Mouse (Mus musculus) lung, postnatal 10 days (tissue): ENCODE results near the gene Cdiptos.

Experiments used
- DNase-seq: peaks from one replicate; pipeline ENCODE4 v3.0.0; 2021

Cdiptos gene

DNA sequence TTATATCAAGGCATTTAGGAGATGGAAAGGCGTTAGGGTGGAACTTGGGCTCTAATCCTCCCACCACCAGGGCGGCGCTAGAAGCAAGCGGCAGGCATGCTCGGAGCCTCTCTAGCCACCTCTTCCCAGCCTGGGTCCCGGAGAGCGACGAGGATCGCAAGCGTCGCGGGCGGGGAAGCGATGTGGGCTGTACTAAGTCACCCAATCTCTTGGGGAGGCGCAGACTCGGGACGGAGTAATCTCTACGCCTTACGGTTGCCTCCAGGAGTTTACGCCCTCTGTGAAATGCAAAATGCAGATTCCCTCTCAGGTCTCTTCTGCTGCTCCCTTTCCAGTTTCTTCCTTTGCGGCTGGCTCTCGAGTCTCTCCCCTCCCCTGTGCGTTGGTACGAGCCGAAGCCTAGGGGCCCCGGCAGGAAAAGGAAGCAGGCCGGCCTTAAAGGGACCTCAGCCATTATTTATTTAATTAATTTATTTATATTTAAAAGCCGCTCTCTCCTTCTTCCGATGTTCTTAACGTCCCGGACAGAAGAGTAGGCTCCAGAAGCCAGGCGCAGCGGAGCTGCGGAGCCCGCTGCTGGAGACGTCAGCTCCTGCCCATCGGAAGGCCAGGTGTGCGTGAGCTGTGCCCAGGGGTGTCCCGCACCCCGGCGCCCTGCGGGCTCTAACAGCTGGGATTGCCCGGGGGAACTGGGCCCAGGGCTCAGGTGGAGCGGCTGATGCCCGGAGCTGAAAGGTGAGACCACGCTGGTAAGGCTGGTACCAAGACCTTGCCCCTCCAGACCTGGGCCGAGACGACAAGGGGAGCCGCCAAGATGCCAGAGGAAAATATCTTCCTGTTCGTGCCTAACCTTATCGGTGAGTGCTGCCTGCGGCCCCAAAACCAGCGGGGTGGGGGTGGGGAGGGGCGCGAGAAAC, at the start of gene Cdiptos:
Gene Cdiptos, minus strand, starts transcription at position 149 of the 917 bp plus-strand sequence.
- DNase-seq = peak; percentile 98

DNA sequence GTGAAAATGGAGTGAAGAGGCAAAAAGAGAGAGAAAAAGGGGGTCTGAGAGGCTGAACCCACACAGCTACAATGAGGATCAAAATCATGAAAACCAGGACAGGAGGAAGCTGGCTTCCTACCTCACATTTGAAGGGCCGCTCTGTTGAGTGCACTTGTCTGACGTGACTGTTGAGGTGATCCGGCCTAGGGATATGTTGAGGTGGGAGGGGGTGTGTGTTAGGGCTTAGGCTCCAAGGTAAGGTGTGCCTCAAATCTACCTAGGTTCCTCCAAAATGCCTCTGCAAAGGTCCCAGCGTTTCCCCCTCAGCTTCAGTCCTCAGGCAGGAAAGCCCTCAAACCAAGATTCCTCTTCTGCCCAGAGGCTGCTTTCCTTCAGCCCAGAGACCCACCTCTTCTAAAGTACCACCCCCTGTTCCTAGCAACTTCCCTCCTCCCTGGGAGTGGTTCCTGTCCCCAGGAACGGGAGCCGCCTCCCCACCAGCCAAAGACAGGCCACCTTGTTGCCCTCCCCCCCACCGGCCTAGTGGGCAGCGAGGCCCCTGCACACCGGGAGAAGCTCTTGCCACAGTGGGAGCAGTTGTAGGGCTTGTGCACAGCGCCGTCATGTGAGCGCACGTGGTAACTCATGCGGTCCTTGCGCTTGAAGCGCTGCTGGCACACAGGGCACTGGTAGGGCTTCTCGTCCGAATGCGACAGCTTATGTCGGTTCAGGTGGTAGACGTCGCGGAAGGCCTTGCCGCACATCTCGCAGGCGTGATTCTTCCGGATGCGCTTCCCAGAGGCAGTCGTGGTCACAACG, 49.1 kb upstream of the Cdiptos start:
- peak; percentile 91 for DNase-seq

DNA sequence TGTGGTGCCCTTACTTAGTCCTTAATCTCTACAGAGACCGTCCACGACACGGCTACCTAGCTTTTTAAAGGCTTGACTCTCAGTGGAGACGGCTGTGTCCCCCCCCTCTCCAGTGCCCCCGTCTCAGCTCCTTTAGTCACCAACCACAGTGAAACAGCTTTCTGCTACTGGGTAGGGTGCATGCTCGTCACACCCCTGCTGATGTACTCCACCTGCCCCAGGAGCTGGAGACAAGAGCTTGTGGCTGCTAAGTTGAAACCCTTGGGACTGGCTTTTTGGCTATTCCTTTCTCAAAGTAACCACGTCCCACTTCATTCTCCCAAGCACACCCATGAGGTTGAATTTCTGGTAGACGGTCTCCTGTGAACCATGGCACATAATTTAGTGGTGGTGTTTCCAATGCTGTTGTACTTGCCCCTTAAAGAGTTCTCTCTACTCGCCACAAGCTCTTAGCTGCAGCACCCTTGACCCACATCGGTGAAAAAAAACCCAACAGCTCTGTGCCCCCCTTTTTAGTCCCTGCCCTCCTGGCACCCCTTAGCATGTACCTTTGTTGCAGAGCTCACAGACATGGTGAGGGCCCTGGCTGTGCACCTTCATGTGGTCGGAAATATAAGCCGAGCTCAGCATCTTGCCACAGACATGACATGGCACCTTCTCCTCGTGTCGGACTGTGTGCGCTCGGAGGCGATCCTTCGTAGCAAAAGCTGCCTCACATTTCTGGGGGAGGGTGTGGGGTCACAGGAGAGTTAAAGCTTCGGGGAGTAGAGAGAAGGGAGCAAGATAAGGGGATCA, 48.2 kb upstream of the Cdiptos start:
- DNase-seq = no peak

DNA sequence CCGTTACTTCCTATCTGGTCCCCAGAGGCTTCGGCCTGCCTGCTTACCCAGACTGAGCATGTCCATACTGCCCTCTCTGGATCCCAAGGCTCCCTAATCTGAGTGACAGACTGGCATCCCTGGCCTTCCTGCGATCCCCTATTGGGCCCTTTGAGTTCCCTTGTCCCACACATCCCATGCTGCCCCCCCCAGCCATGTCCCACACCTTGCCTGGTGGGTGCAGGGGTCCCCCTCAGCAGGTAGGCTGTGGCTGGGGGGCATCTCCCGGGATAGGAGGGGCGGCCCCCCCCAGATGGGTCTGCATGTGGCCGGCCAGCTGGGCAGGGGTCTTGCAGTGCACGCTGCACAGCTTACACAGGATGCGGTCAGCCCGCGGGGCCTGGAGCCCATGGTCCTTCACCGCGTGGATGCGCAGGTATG, 47.4 kb upstream of the Cdiptos start:
- no peak for DNase-seq

DNA sequence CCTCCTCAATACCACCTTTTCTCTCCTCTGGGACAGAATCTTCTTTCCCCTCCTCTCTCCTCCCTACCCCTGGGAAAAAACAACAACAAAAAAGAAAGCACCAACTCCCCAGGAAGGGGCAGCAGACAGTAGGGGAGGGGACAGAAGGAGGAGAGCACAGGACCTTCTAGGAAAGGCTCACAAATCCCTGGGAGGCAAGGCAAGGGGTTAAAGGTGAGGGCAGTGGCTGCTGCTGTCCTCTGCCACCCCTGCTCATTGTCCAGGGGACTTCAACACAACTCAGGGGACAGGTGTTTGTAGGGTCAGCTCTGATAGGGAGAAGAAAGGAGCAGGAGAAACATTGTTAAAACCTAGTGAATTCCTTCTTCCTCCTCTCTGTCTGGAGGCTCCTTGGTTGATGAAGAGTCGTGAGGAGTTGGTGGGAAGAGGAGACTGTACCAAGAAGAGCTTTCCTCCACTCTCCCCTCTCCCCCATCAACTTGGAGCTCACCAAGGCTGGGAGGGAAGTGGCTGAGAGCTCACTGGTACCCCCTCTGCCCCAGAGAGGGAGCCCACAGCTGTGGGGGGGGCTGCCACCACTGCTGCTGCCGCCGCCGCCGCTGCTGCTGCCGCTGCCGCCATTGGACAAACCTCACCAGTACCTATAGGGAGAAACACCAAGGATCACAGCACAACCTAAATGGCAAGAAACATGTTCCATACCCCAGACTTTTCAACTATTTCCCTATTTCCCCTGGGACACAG, 46.8 kb upstream of the Cdiptos start:
- DNase-seq = no peak

DNA sequence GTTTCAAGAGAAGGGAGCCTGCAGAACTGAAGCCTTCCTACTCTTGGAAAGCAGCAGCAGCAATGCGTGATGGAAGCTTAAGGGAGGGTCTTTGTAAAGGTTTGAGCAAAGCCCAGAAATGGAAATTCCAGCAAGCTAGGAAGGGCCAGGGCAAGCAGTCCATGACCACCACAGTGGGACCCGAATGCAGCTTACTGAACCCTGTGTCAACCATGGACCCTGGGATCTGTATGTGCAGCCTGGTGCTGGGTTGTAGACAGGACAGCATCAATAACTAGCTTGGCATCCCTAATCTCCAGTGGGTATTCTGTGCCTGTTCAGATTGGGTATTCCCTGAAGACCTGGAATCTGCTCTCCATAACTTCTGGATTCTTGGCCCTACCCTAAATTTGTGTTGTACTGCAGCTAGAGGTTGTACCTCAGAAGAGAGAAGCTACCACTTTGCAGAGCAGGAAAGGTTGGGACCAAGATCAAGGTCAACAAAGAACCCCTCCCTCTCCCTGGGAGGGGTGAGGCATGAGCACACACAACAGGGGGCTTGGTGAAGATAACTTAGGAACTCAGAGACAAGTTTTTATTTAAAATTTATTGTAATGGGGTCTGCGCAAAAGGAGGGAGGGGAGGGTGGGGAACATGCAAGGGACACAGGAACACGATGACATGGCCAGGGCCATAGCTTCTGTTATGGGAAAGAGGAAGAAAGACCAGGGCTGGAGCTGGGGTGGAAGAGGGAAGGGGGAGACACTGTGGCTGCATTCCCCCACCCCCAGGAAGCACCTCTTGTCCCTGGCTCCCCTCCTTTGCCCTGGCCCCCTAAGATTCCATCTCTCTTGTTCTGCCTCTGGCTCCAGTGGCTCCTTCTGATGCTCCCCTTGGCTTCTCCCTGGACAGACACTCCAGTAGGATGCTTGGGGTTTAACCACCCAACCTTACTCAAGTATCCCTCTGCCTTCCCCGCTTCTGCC, 45.9 kb upstream of the Cdiptos start:
- no peak for DNase-seq

DNA sequence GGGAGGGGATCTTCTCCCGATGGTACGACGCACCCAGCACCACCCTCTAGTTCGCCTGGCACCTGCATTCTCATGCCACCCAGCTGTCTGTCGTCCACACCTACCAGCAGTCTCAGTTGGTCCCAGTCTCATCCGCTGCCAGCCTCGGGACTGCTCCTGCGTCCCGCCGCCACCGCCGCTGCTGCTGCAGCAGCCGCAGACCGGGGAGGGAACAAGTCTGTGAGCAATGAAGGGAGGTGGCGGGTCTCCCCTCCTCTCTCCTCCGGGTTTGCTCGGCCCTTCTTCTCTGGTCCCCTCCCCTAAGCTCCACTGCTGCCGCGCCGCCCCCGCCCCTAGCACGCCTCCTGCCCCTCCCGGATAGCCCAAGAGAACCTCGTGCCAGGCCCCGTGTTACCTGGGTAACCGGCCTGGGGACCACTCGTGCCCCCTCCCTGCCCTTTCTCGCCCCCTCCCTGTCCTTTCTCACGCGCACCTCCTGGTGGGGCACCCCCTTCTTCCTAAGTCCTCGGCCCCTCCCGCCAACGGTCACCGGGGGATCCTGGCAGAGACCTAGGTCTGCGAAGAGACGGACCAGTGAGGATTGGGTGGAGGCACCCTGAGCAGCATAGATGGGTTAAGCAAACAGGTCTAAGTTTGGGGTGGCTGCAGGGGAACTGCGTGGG, 45.1 kb upstream of the Cdiptos start, which contains the start of the genes Gm42742 and Prrt2:
Gene Gm42742, minus strand, starts transcription at position 197 of the 662 bp plus-strand sequence.
Gene Prrt2, minus strand, starts transcription at position 311 of the 662 bp plus-strand sequence.
- peak; percentile 69 for DNase-seq

DNA sequence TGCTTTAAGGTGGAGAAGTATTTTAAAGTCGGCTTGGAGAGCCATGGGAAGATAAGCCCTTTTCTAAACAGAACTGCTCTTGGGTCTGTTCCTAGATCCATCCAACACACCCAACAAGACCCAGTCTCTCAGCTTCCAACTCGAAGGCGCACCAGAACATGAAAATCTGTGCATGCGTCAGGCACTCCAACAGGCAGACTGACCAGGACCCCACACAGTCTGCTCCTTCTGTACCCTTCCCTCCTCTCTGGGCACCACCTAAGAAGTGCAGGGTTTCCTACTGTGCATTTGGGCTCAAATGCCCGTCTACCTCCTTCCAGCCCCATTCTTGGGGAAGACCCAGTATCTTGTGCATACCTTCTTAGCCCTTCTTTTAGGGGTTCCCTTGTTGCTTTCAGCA, 44.6 kb upstream of the Cdiptos start:
- no peak for DNase-seq

DNA sequence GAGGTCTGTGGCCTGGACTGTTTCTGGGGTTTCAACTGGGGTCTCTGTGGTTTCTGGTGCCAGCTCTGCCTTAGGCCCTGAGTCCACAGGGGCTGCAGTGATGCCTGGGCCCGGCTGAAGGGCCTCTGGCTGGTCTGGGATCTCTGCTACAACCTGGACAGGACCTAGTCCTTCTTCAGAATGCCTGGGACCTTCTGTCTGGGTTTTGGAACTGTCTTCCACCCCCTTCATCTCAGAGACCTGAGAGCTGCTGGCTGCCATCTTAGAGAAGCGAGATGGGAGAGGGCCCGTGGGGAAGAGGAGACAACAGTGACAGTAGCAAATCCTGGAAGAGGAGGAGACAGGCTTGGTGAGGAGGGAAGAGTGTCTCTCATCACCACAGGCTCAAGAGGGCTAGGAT, 44.1 kb upstream of the Cdiptos start:
- DNase-seq = no peak

DNA sequence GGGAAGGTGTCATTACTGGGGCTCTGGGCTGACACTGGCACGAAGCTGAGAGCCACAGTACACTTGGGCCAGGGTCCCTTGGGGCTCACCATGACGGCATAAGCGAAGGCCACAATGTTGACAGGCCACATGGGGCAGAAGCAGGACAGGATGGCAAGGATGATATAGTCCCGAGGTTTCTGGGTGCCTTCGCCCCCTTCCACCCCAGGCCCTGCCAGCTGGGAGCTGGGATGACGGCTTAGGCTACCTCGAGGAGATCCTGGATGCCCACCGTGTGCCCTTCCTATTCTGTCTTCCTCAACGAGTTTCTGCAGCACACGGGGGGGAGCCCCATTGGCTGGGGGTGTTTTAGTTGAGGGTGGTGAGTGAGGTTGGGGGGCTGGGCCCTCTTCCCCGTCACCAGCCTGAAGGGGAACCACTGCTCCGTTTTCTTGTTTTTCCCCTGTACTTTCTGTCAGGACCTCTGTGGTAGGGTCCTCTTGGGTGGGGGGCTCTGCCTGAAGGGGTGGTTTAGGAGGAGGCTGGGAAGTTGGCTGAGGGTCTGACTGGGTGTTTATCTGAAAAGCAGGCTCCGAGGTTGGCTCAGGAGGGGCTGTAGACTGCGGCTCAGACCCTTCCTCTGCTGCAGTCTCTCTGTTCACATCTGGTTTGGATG, 43.5 kb upstream of the Cdiptos start:
- no peak for DNase-seq

DNA sequence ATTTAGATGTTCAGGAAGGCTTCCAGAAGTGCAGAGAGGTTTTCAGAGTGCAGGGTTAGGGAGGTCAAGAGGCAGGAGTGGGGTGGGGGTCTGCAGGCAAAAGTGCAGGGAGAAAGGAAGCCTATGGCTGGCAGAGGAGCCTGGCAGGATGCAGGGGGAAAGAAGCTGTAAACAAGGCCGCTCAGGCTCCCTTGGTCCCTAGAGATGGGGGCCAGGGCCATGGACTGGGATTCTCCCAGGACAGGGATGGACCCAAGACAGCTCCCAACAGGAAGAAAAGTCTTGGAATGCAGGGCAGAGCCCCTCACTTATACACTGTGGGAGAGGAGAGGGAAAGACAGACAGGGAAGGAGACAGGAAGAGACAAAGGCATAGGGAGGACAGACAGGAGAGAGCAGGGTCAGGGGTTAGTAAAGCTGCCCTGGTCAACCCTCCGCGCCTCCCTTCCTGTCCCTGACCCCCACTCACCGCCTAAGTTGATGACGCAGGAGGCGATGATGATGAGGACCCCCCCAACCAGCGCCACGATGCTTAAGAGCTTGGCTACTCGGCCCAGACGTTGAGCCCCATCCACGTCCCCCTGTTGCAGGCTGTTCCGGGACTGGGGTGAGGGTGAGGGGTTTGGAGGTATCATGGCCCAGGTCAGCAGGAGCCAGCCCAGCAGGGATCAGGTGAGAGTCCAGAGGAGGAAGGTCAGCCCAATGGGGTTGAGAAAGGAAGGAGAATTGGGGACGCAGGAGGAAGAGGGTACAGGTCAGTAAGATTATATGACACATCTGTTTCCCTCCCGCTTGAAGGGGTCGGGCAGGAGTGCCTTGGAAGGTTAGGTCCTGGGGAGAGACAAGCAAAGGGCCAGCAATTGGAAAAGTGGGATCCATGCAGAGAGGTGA, 42.8 kb upstream of the Cdiptos start:
- no peak for DNase-seq

DNA sequence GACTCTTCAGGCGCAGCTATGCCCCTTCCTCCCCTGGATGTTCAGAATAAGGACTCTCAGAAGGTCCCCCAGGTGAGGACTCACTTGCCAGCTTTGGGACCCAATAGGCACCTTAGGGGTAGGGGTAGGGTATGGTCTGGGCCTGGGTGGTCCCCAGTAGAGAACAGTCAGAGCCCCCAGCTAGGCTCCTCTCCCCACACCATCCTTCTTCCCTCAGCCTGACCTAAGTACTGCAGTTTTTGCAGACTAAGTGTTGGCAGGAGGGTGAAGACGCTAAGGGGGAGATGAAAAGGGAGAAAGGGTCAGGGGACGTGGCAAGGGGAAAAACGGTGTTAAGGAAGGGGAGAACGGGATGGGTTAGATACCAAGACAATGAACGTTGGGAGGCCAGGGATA, 42.0 kb upstream of the Cdiptos start:
- DNase-seq = no peak

DNA sequence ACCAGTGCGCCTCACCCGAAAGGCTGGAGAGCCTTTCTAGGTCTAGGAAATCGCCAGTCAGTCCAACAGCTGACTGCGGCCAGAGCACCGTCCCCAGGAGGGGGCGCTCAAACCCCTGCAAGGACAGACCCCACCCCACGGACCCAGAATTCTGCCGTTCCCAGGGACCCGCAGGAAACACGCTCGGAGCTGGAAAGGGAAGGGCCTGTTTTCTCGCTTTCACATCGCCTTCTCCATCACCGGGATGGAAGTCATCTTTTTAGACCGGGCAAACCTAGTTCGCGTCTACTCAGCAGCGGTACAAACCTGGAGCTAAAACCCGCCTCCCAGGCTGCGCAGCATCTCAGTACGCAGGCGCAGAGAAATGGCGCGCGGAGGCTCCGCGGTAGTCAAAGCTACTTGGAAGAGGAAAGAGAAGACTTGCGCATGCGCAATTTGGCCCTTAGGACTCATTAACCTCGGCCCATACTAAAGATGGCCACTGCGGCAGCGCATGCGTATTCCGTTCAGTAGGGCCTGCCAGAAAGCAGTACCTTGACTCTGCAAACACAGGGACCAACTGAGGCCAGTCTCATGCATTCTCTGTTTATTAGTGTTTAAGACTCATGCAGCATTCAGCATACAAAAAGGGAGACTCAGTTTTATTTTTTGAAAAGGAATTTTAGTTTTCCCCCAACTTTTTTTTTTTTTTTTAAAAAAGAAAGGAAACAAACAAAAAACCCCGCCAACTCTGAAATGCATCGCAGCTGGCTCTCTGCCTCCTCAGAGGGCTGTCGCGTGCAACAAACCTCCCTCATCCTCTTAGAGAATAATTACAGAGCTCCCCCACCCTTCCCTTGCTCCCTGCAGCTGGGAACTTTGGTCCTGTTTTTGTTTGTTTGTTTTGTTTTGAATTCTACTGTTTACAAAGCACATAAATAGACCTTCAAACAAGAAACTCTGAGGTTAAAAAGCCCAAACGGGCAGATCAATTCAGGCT, 41.4 kb upstream of the Cdiptos start, which contains the start of gene Pagr1a:
Gene Pagr1a, minus strand, starts transcription at position 382 of the 979 bp plus-strand sequence.
- peak; percentile 97 for DNase-seq

DNA sequence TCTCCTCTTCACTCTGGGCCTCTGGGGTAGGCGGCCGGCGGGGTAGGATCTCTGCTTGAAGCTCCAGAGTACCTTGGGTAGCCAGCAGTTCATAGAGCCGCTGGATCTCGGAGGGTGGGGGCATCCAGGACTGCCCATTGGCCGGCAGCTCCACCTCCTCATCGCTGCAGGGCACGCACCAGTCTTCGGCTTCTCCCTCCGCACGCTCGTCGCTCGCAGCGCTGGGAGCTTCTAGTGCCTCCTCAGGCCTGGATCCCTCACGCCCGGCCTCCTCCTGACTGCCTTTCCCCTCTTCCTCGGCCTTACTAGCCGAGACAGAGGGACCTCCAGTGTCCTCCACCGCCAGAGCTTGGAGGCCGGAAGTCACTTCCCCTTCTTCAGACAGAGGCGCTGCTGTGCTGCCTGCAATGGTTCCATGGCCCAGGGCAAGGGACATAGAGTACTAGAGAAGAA, 40.6 kb upstream of the Cdiptos start:
- DNase-seq = peak; percentile 76

DNA sequence TGATC, 40.4 kb upstream of the Cdiptos start, which contains the start of gene Pagr1b:
Gene Pagr1b, minus strand, starts transcription at position 4 of the 5 bp plus-strand sequence.
- DNase-seq = no peak

DNA sequence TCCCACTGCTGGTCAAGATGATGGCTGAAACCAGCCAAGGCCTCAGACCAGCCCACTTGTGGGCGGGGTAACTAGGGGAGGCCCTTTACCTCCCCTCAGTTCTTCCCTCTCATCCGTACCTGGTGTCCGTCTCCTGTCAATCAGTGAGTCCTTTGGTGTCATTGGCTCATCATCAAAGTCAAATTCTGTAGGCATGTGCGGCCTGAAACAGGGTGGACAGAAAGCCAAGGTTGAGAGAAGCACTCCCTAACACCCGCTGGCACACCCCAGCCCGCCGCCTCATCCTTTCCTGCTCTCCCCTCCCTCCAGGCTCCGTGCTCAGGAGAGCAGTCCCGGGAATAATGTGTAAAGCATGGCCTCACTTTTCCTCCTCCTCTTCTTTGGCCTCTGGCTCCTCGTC, 40.2 kb upstream of the Cdiptos start:
- peak; percentile 62 for DNase-seq

DNA sequence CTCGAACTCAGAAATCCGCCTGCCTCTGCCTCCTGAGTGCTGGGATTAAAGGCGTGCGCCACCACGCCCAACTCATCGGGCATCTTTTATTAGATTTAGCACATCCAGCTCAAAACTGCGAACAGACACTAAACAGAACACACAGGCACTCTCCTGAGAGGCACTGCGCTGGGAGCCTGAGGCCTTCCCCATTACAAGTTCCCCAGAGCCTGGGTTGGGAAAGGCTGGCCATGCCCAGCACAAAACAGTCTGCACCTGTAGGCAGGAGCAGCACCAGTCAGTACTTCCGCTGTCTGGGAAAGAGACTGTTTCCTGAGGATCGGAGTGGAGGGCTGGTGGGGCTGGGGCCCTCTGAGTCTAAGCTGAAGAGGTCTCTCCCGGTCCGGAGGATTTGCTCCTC, 39.1 kb upstream of the Cdiptos start:
- no peak for DNase-seq

DNA sequence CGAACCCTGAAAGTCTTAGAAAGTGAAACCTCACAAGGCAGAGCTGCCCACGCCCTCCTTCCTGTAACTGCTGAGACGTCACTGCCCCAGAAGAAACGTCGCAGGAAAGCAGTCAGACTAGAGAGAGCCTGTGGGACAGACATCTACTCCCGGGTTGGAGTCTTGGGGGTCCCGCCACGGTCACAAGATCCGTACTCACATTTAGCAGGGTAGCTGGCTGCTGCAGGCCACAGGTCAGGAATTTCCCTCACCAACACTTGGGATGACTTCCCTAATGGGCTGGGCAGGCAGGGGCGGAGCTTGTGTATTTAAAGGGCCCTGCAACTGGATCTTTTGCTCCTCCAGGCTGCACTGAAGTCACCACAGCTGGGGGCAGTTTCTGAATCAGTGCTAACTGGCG, 38.4 kb upstream of the Cdiptos start, which contains the start of gene Mvp:
Gene Mvp, minus strand, starts transcription at position 302 of the 400 bp plus-strand sequence.
- peak; percentile 88 for DNase-seq
